Mouse (Mus musculus): ENCODE results near the gene Nipbl. TPM values are rescaled to one million over a fixed set of nuclear protein-coding genes. Genes with fewer than 3 reads are reported as not detected.

Nipbl gene
- polyA plus RNA-seq, 1 experiment from 2014 or later: 19.8 TPM

GRCm38 (mm10) chr15:8331547-8331946, 112.7 kb downstream of the Nipbl start:
- WGBS: 93% methylated on average over 3 of the region's 3 CpGs
- Histone ChIP-seq H3K36me3 (ENCODE audit: control insufficient read depth, insufficient read depth, low read length) (peaks cover 30% of the 10 kb centered on the region), H3K9me3 (ENCODE audit: control insufficient read depth, low read length) (no peaks in the 10 kb centered on the region)

GRCm38 (mm10) chr15:8325629-8326028, 118.6 kb downstream of the Nipbl start:
- H3K4me1 ChIP-seq (ENCODE audit: control insufficient read depth, insufficient read depth, low read length): no peaks in the 10 kb centered on the region
- H3K36me3 ChIP-seq (ENCODE audit: control insufficient read depth, insufficient read depth, low read length): peaks cover 40% of the 10 kb centered on the region; the same call in 1 of the 2 replicates
- 100% methylated on average over 2 of the region's 2 CpGs for WGBS

More at GRCm38 (mm10) chr15:8331547-8331946, 112.7 kb downstream of the Nipbl start:
- ATAC-seq (ENCODE audit: low read depth): no peak
- Histone ChIP-seq H3K27me3 (ENCODE audit: control insufficient read depth, insufficient read depth, low read length) (no peaks in the 10 kb centered on the region), H3K4me2 (ENCODE audit: low read depth, low read length) (no peak overlapping the region), H3K4me1 (ENCODE audit: control insufficient read depth, insufficient read depth, low read length) (no peaks in the 10 kb centered on the region), H3K9ac (replicated peaks; ENCODE audit: low read depth, low read length) (no peak overlapping the region), H3K4me3 (ENCODE audit: low read depth, low read length) (no peak overlapping the region), H3K27ac (ENCODE audit: low read depth, low read length) (no peak overlapping the region)

DNA sequence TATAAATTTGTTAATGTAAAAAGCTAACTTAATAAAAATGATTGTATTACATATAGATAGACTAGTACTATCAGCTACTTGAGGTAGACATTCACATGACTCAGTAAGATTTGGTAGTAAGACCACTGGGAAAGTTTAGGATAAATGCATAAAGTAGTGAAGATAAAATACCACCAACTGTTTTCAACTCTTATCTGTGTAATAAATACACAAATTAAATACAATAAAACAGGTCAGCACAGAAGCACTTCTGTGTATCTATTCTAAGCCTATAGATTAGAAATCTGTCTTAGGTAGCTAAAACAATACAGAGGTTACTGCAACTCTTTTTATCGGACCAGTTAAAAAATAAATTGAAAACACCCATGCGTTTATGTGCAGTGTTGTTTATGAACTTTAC, 119.4 kb downstream of the Nipbl start:
- Histone ChIP-seq H3K27ac (ENCODE audit: low read depth, low read length) (no peak overlapping the region), H3K4me2 (ENCODE audit: low read depth, low read length) (no peak overlapping the region), H3K4me3 (ENCODE audit: low read depth, low read length) (no peak overlapping the region), H3K27me3 (ENCODE audit: control insufficient read depth, insufficient read depth, low read length) (no peaks in the 10 kb centered on the region), H3K36me3 (ENCODE audit: control insufficient read depth, insufficient read depth, low read length) (peaks cover 44% of the 10 kb centered on the region; the same call in 1 of the 2 replicates), H3K9ac (replicated peaks; ENCODE audit: low read depth, low read length) (no peak overlapping the region), H3K9me3 (ENCODE audit: control insufficient read depth, low read length) (no peaks in the 10 kb centered on the region), H3K4me1 (ENCODE audit: control insufficient read depth, insufficient read depth, low read length) (no peaks in the 10 kb centered on the region)
- ATAC-seq (ENCODE audit: low read depth): no peak
- WGBS: 93% methylated on average over 2 of the region's 2 CpGs

More at GRCm38 (mm10) chr15:8325629-8326028, 118.6 kb downstream of the Nipbl start:
- Histone ChIP-seq H3K27ac (ENCODE audit: low read depth, low read length) (no peak overlapping the region), H3K4me3 (ENCODE audit: low read depth, low read length) (no peak overlapping the region), H3K27me3 (ENCODE audit: control insufficient read depth, insufficient read depth, low read length) (no peaks in the 10 kb centered on the region), H3K4me2 (ENCODE audit: low read depth, low read length) (no peak overlapping the region), H3K9me3 (ENCODE audit: control insufficient read depth, low read length) (no peaks in the 10 kb centered on the region), H3K9ac (replicated peaks; ENCODE audit: low read depth, low read length) (no peak overlapping the region)
- ATAC-seq (ENCODE audit: low read depth): no peak

DNA sequence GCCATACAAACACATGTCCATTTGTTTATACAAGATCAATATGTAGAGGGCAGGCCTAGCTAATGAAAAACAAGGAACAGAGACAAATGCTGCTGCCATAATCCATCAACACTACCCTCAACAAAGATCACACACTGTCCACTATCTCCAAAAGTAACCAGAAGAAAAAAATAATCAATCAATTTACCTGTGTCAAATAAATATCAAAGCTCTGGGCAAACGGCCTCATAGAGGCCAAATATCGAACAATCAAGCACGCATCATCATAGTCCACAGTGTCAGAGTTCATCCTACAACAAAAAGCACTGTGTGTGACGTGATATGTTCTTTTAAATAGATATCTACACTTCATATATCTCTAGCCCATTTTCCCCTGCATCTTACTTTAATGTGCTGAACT, 120.2 kb downstream of the Nipbl start:
- H3K27me3 ChIP-seq (ENCODE audit: control insufficient read depth, insufficient read depth, low read length): no peaks in the 10 kb centered on the region
- no peak overlapping the region for H3K4me3 ChIP-seq (ENCODE audit: low read depth, low read length)
- no peak overlapping the region for H3K27ac ChIP-seq (ENCODE audit: low read depth, low read length)
- ATAC-seq (ENCODE audit: low read depth): no peak
- peaks cover 47% of the 10 kb centered on the region for H3K36me3 ChIP-seq (ENCODE audit: control insufficient read depth, insufficient read depth, low read length)
- no peak overlapping the region for H3K9ac ChIP-seq (replicated peaks; ENCODE audit: low read depth, low read length)
- 93% methylated on average over 4 of the region's 4 CpGs for WGBS
- no peak overlapping the region for H3K4me2 ChIP-seq (ENCODE audit: low read depth, low read length)
- H3K4me1 ChIP-seq (ENCODE audit: control insufficient read depth, insufficient read depth, low read length): no peaks in the 10 kb centered on the region
- H3K9me3 ChIP-seq (ENCODE audit: control insufficient read depth, low read length): no peaks in the 10 kb centered on the region

- Histone ChIP-seq H3K9ac (replicated peaks; ENCODE audit: low read depth, low read length) (no peak overlapping the region), H3K4me1 (ENCODE audit: control insufficient read depth, insufficient read depth, low read length) (no peaks in the 10 kb centered on the region), H3K27me3 (ENCODE audit: control insufficient read depth, insufficient read depth, low read length) (no peaks in the 10 kb centered on the region), H3K4me3 (ENCODE audit: low read depth, low read length) (no peak overlapping the region), H3K36me3 (ENCODE audit: control insufficient read depth, insufficient read depth, low read length) (peaks cover 44% of the 10 kb centered on the region), H3K27ac (ENCODE audit: low read depth, low read length) (no peak overlapping the region), H3K4me2 (ENCODE audit: low read depth, low read length) (no peak overlapping the region), H3K9me3 (ENCODE audit: control insufficient read depth, low read length) (no peaks in the 10 kb centered on the region)
- WGBS: 98% methylated on average over 5 of the region's 5 CpGs
- ATAC-seq (ENCODE audit: low read depth): no peak
These were observed 122.8 kb downstream of the Nipbl start for GRCm38 (mm10) chr15:8321491-8321890.

- Histone ChIP-seq H3K4me1 (ENCODE audit: control insufficient read depth, insufficient read depth, low read length) (no peaks in the 10 kb centered on the region), H3K4me2 (ENCODE audit: low read depth, low read length) (no peak overlapping the region), H3K9me3 (ENCODE audit: control insufficient read depth, low read length) (no peaks in the 10 kb centered on the region), H3K27ac (ENCODE audit: low read depth, low read length) (no peak overlapping the region), H3K27me3 (ENCODE audit: control insufficient read depth, insufficient read depth, low read length) (no peaks in the 10 kb centered on the region), H3K9ac (replicated peaks; ENCODE audit: low read depth, low read length) (no peak overlapping the region), H3K36me3 (ENCODE audit: control insufficient read depth, insufficient read depth, low read length) (peaks cover 38% of the 10 kb centered on the region), H3K4me3 (ENCODE audit: low read depth, low read length) (no peak overlapping the region)
- 96% methylated on average over 5 of the region's 5 CpGs for WGBS
- ATAC-seq (ENCODE audit: low read depth): no peak
These were observed 125.1 kb downstream of the Nipbl start for GRCm38 (mm10) chr15:8319191-8319590.

- Histone ChIP-seq H3K4me1 (ENCODE audit: control insufficient read depth, insufficient read depth, low read length) (no peaks in the 10 kb centered on the region), H3K27ac (ENCODE audit: low read depth, low read length) (no peak overlapping the region), H3K9ac (replicated peaks; ENCODE audit: low read depth, low read length) (no peak overlapping the region), H3K4me3 (ENCODE audit: low read depth, low read length) (no peak overlapping the region), H3K4me2 (ENCODE audit: low read depth, low read length) (no peak overlapping the region), H3K27me3 (ENCODE audit: control insufficient read depth, insufficient read depth, low read length) (no peaks in the 10 kb centered on the region), H3K36me3 (ENCODE audit: control insufficient read depth, insufficient read depth, low read length) (peaks cover 32% of the 10 kb centered on the region), H3K9me3 (ENCODE audit: control insufficient read depth, low read length) (no peaks in the 10 kb centered on the region)
- no peak for ATAC-seq (ENCODE audit: low read depth)
- WGBS: 95% methylated on average over 4 of the region's 4 CpGs
These were observed 126.9 kb downstream of the Nipbl start for GRCm38 (mm10) chr15:8317381-8317780.

DNA sequence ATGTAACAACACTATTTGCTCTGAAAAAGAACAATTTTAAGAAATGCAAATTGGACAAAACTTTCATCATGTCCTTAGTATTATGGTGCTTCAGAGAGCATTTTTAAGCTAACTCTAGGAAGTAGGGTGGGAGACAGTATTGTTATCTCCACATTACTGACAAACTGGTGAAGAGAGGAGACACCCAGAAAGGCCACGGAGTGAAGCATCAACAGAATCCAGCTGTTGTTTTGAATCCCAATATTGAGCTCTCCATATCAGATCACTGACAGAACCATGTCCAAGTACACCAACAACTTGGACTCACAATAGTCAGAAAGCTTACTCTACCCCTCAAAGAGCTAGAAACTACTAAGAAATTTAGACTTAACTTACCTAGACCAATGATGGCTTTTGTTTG, 138.8 kb downstream of the Nipbl start:
- ATAC-seq (ENCODE audit: low read depth): no peak
- no peak overlapping the region for H3K4me2 ChIP-seq (ENCODE audit: low read depth, low read length)
- H3K27me3 ChIP-seq (ENCODE audit: control insufficient read depth, insufficient read depth, low read length): no peaks in the 10 kb centered on the region
- H3K9me3 ChIP-seq (ENCODE audit: control insufficient read depth, low read length): no peaks in the 10 kb centered on the region
- no peaks in the 10 kb centered on the region for H3K4me1 ChIP-seq (ENCODE audit: control insufficient read depth, insufficient read depth, low read length)
- H3K27ac ChIP-seq (ENCODE audit: low read depth, low read length): no peak overlapping the region
- no peak overlapping the region for H3K4me3 ChIP-seq (ENCODE audit: low read depth, low read length)
- 97% methylated on average over 1 of the region's 1 CpGs for WGBS
- no peak overlapping the region for H3K9ac ChIP-seq (replicated peaks; ENCODE audit: low read depth, low read length)
- H3K36me3 ChIP-seq (ENCODE audit: control insufficient read depth, insufficient read depth, low read length): peaks cover 48% of the 10 kb centered on the region

GRCm38 (mm10) chr15:8302944-8303343, 141.3 kb downstream of the Nipbl start:
- no peak overlapping the region for H3K9ac ChIP-seq (replicated peaks; ENCODE audit: low read depth, low read length)
- no peak overlapping the region for H3K27ac ChIP-seq (ENCODE audit: low read depth, low read length)
- ATAC-seq (ENCODE audit: low read depth): no peak
- no peak overlapping the region for H3K4me3 ChIP-seq (ENCODE audit: low read depth, low read length)
- H3K27me3 ChIP-seq (ENCODE audit: control insufficient read depth, insufficient read depth, low read length): no peaks in the 10 kb centered on the region
- WGBS: 94% methylated on average over 10 of the region's 10 CpGs
- H3K9me3 ChIP-seq (ENCODE audit: control insufficient read depth, low read length): no peaks in the 10 kb centered on the region
- no peak overlapping the region for H3K4me2 ChIP-seq (ENCODE audit: low read depth, low read length)
- H3K36me3 ChIP-seq (ENCODE audit: control insufficient read depth, insufficient read depth, low read length): peaks cover 64% of the 10 kb centered on the region
- H3K4me1 ChIP-seq (ENCODE audit: control insufficient read depth, insufficient read depth, low read length): no peaks in the 10 kb centered on the region
